Mouse (Mus musculus): ENCODE data around the gene Il17re.

GRCm38 (mm10) chr6:113468512-113468911, 10.2 kb downstream of the Il17re start:
- no peak for TF ChIP-seq CHD2 (IDR thresholded peaks at IDR 0.05; ENCODE audit: low read depth, low read length)
- no peak for TF ChIP-seq ZNF384 (IDR thresholded peaks at IDR 0.05; ENCODE audit: low read depth, low read length)
- TF ChIP-seq HCFC1 (IDR thresholded peaks at IDR 0.05; ENCODE audit: borderline replicate concordance, insufficient read depth, low read length) = no peak
- TF ChIP-seq MAFK (IDR thresholded peaks at IDR 0.05; ENCODE audit: insufficient read depth, low read depth, low read length) = no peak
- no peak for TF ChIP-seq ZC3H11A (IDR thresholded peaks at IDR 0.05; ENCODE audit: borderline replicate concordance, low read depth, low read length)
